Mouse (Mus musculus): ENCODE measurements around the gene Acsl5. TPM values are rescaled to one million over a fixed set of nuclear protein-coding genes. Genes with fewer than 3 reads are reported as not detected.

Gene Acsl5
- polyA plus RNA-seq, 1 experiment = 29.3 TPM

GRCm38 (mm10) chr19:55311874-55312273 is 60.1 kb downstream of the Acsl5 start:
- H3K36me3 ChIP-seq (ENCODE audit: control insufficient read depth, insufficient read depth, low read length) = peaks cover 4% of the 10 kb centered on the region
- no peak overlapping the region for H3K4me3 ChIP-seq (ENCODE audit: insufficient read depth, low read depth, low read length)
- TF ChIP-seq POLR2A (IDR thresholded peaks at IDR 0.05; ENCODE audit: low read depth, low read length) (no peak), CTCF (conservative IDR thresholded peaks at IDR 0.05; ENCODE audit: insufficient read depth, insufficient read length, low read depth, low read length) (no peak)
- no peak overlapping the region for H3K27ac ChIP-seq (ENCODE audit: insufficient read depth, low read depth, low read length)
- H3K27me3 ChIP-seq (replicated peaks; ENCODE audit: control insufficient read depth, insufficient read depth, low read length) = no peaks in the 10 kb centered on the region
- WGBS = 87% methylated on average over 8 of the region's 8 CpGs
- H3K4me1 ChIP-seq (ENCODE audit: control insufficient read depth, insufficient read depth, low read length) = no peaks in the 10 kb centered on the region; the same call in 1 of the 2 replicates
- no peak for DNase-seq

DNA sequence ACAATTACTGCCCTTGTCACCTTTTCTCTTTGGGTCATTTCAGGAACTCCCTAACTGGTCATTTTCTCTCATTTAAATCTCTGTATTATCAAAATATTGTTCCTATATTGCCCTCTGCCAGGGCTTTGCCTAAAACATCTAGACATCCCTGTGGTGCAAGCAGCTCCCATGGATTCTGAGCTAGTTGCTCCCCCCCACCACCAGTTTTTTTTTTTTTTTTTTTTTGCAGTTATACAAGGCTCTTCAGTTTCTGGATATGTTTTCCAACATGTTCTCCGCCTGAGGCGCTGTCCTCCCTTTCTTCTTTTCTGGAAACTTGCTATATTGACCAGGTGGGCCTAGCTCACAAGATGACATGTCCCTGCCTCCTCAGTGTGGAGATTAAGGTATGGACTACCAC is 61.9 kb downstream of the Acsl5 start:
- Histone ChIP-seq H3K27me3 (replicated peaks; ENCODE audit: control insufficient read depth, insufficient read depth, low read length) (no peaks in the 10 kb centered on the region), H3K27ac (ENCODE audit: insufficient read depth, low read depth, low read length) (no peak overlapping the region), H3K4me1 (ENCODE audit: control insufficient read depth, insufficient read depth, low read length) (peaks cover 3% of the 10 kb centered on the region; the same call in 1 of the 2 replicates), H3K4me3 (ENCODE audit: insufficient read depth, low read depth, low read length) (no peak overlapping the region), H3K36me3 (ENCODE audit: control insufficient read depth, insufficient read depth, low read length) (peaks cover 1% of the 10 kb centered on the region; the same call in 1 of the 2 replicates)
- 91% methylated on average over 2 of the region's 2 CpGs for WGBS
- DNase-seq = no peak
- no peak for TF ChIP-seq POLR2A (IDR thresholded peaks at IDR 0.05; ENCODE audit: low read depth, low read length)
- no peak for TF ChIP-seq CTCF (conservative IDR thresholded peaks at IDR 0.05; ENCODE audit: insufficient read depth, insufficient read length, low read depth, low read length)

DNA sequence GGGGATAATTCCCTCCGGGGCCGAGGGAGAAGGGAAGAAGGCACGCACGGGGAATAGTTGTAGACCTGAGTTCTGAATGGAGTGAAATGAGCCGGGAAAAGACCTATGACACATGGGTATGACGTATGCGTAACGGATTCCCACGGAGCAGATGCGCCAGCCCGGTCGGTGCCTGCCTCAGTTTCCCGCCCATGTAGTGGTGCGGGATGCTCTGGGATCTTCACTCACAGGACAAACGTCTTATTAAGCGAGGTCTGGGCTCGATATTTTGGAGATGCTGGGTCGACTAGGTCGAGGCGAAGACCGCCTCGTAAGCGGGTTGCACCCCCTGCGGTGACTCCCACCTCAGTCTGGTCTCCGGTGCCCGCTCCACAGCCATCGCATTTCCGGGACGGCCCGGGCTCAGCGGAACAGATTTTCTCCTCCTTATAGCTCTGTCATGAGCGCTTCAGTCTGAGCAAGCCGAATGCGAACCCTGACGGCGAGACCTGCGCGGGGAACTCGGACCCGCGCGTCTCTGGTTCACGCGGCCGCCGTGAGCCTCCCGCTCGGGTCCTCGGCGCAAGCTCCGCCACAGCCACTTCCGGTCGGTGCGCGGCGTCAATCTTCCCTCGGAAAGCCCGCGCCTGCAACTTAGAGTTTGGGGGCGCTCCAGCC is 63.8 kb downstream of the Acsl5 start, which contains the start of gene Zdhhc6:
TSS of gene Zdhhc6 (minus strand) at position 581 of the 657 bp plus-strand sequence.
- Histone ChIP-seq H3K27ac (ENCODE audit: insufficient read depth, low read depth, low read length) (peak within 1 kb of the TSS; percentile 88), H3K36me3 (ENCODE audit: control insufficient read depth, insufficient read depth, low read length) (peaks cover 1% of the 10 kb centered on the region; the same call in 1 of the 2 replicates), H3K27me3 (replicated peaks; ENCODE audit: control insufficient read depth, insufficient read depth, low read length) (no peaks in the 10 kb centered on the region), H3K4me1 (ENCODE audit: control insufficient read depth, insufficient read depth, low read length) (peaks cover 8% of the 10 kb centered on the region; the same call in 1 of the 2 replicates), H3K4me3 (ENCODE audit: insufficient read depth, low read depth, low read length) (peak within 1 kb of the TSS; percentile 76)
- peak; percentile 88 for DNase-seq
- TF ChIP-seq CTCF (conservative IDR thresholded peaks at IDR 0.05; ENCODE audit: insufficient read depth, insufficient read length, low read depth, low read length) = no peak
- peak; percentile 51 for TF ChIP-seq POLR2A (IDR thresholded peaks at IDR 0.05; ENCODE audit: low read depth, low read length)
- under 1% methylated on average over 60 of the region's 60 CpGs for WGBS

DNA sequence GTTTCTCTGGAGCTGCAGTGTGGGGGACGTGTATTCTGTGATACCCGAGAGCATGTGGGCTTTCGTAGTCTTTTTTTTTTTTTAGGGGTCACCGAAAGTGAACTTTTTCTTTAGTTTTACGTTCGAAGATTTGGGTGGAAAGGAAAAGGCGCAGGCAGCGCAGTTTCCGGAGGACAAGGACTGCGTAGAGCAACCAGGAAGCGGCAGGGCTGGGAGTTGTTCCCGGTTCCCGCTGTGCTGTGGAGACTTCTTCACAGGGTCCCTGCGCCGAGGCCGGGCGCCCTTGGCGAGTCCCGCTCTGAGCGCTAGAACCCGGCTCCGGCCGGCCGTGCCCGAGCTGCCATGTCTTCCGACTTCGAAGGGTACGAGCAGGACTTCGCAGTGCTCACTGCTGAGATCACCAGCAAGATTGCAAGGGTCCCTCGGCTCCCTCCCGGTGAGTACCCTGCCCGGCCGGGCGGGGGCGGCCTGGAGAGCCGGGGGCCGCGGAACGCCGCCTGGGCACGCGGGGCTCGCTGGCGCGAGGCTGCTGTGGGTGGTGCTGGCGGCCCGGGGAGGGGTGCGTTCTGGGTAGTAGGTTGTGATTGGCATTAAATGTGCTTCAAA is 64.5 kb downstream of the Acsl5 start, which contains the start of gene Vti1a:
TSS of gene Vti1a (plus strand) at position 187 of the 606 bp plus-strand sequence.
- WGBS = under 1% methylated on average over 48 of the region's 48 CpGs
- DNase-seq = peak; percentile 93

GRCm38 (mm10) chr19:55316901-55317300 is 65.2 kb downstream of the Acsl5 start:
- peak overlapping the region; percentile 13; the same call in 1 of the 2 replicates for H3K4me3 ChIP-seq (ENCODE audit: insufficient read depth, low read depth, low read length)
- H3K27me3 ChIP-seq (replicated peaks; ENCODE audit: control insufficient read depth, insufficient read depth, low read length) = no peaks in the 10 kb centered on the region
- H3K4me1 ChIP-seq (ENCODE audit: control insufficient read depth, insufficient read depth, low read length) = peaks cover 8% of the 10 kb centered on the region; the same call in 1 of the 2 replicates
- no peak overlapping the region; the same call in 1 of the 2 replicates for H3K27ac ChIP-seq (ENCODE audit: insufficient read depth, low read depth, low read length)
- H3K36me3 ChIP-seq (ENCODE audit: control insufficient read depth, insufficient read depth, low read length) = no peaks in the 10 kb centered on the region; the same call in 1 of the 2 replicates
- TF ChIP-seq POLR2A (IDR thresholded peaks at IDR 0.05; ENCODE audit: low read depth, low read length) (no peak), CTCF (conservative IDR thresholded peaks at IDR 0.05; ENCODE audit: insufficient read depth, insufficient read length, low read depth, low read length) (no peak)
- DNase-seq = no peak
- WGBS = 28% methylated on average over 10 of the region's 10 CpGs

More for the DNA sequence above, 64.5 kb downstream of the Acsl5 start, which contains the start of gene Vti1a:
- no peaks in the 10 kb centered on the region; the same call in 1 of the 2 replicates for H3K36me3 ChIP-seq (ENCODE audit: control insufficient read depth, insufficient read depth, low read length)
- H3K27me3 ChIP-seq (replicated peaks; ENCODE audit: control insufficient read depth, insufficient read depth, low read length) = no peaks in the 10 kb centered on the region
- peaks cover 8% of the 10 kb centered on the region; the same call in 1 of the 2 replicates for H3K4me1 ChIP-seq (ENCODE audit: control insufficient read depth, insufficient read depth, low read length)
- peak; percentile 32; the same call in 1 of the 2 replicates for TF ChIP-seq CTCF (conservative IDR thresholded peaks at IDR 0.05; ENCODE audit: insufficient read depth, insufficient read length, low read depth, low read length)
- TF ChIP-seq POLR2A (IDR thresholded peaks at IDR 0.05; ENCODE audit: low read depth, low read length) = peak; percentile 49
- peak within 1 kb of the TSS; percentile 76 for H3K4me3 ChIP-seq (ENCODE audit: insufficient read depth, low read depth, low read length)
- H3K27ac ChIP-seq (ENCODE audit: insufficient read depth, low read depth, low read length) = peak within 1 kb of the TSS; percentile 88

GRCm38 (mm10) chr19:55319036-55319435 is 67.3 kb downstream of the Acsl5 start:
- no peak for TF ChIP-seq POLR2A (IDR thresholded peaks at IDR 0.05; ENCODE audit: low read depth, low read length)
- no peak for TF ChIP-seq CTCF (conservative IDR thresholded peaks at IDR 0.05; ENCODE audit: insufficient read depth, insufficient read length, low read depth, low read length)
- Histone ChIP-seq H3K4me1 (ENCODE audit: control insufficient read depth, insufficient read depth, low read length) (peaks cover 8% of the 10 kb centered on the region; the same call in 1 of the 2 replicates), H3K27ac (ENCODE audit: insufficient read depth, low read depth, low read length) (peak overlapping the region; percentile 19; the same call in 1 of the 2 replicates), H3K4me3 (ENCODE audit: insufficient read depth, low read depth, low read length) (no peak overlapping the region), H3K36me3 (ENCODE audit: control insufficient read depth, insufficient read depth, low read length) (no peaks in the 10 kb centered on the region; the same call in 1 of the 2 replicates), H3K27me3 (replicated peaks; ENCODE audit: control insufficient read depth, insufficient read depth, low read length) (no peaks in the 10 kb centered on the region)
- peak; percentile 62 for DNase-seq
- WGBS = 45% methylated on average over 3 of the region's 3 CpGs

Data from kidney, adult 2 months (tissue).